Mouse (Mus musculus) CH12.LX (cell line): ENCODE data around the gene Ndufaf3. TPM values are rescaled to one million over a fixed set of nuclear protein-coding genes. Genes with fewer than 3 reads are reported as not detected.

Experiments
- DNase-seq: peaks from one replicate; pipeline ENCODE4 v3.0.0-alpha.2; 2013; ENCODE audit errors: extremely low read depth
- H3K27ac ChIP-seq: 2 replicates; pipeline ENCODE4 v1.5.1; 2012; ENCODE audit warnings: low read depth, mild to moderate bottlenecking, control low read depth, moderate library complexity; ENCODE audit not compliant: insufficient read depth
- H3K27me3 ChIP-seq: replicated peaks from 2 replicates; pipeline ENCODE3; 2012; ENCODE audit warnings: inconsistent platforms
- H3K36me3 ChIP-seq, 2 experiments: replicated peaks in 1 of 2; 2 replicates each; pipeline versions ENCODE3 to v1.6.1; 2012; ENCODE audit warnings: inconsistent platforms in 1 of 2, low read length in 1 of 2, mild to moderate bottlenecking in 1 of 2, mixed read lengths in 1 of 2, moderate library complexity in 1 of 2; ENCODE audit not compliant: control insufficient read depth in 1 of 2, insufficient read depth in 1 of 2
- H3K4me1 ChIP-seq, 2 experiments: 2 replicates each; pipeline ENCODE4 v1.6.1; 2012; ENCODE audit warnings: inconsistent platforms in 1 of 2, moderate library complexity in 1 of 2; ENCODE audit not compliant: insufficient read depth in 2 of 2, control insufficient read depth in 1 of 2
- H3K4me2 ChIP-seq: 2 replicates; pipeline ENCODE4 v1.6.1; 2012; ENCODE audit warnings: low read depth, mild to moderate bottlenecking, control low read depth; ENCODE audit not compliant: poor library complexity, insufficient read depth, severe bottlenecking
- H3K4me3 ChIP-seq, 3 experiments: fragments of 150-350 bp in 1 of 3; sonication (generic) in 1 of 3; replicated peaks in 1 of 3; 2 replicates each; pipeline versions ENCODE3 to v1.5.1; 2011 to 2012; ENCODE audit warnings: low read depth in 2 of 3, low read length in 2 of 3, mild to moderate bottlenecking in 2 of 3, moderate library complexity in 2 of 3, control low read depth in 1 of 3, improper control_type of control experiment in 1 of 3, inconsistent platforms in 1 of 3, mixed read lengths in 1 of 3; ENCODE audit not compliant: poor library complexity in 1 of 3
- H3K79me2 ChIP-seq: replicated peaks from 2 replicates; pipeline ENCODE4 v1.6.1; 2012; ENCODE audit warnings: mild to moderate bottlenecking, moderate library complexity; ENCODE audit not compliant: control insufficient read depth, poor library complexity, insufficient read depth, severe bottlenecking; ENCODE audit errors: extremely low read depth
- H3K9ac ChIP-seq: 2 replicates; pipeline ENCODE4 v1.6.1; 2012; ENCODE audit warnings: low read depth, mild to moderate bottlenecking, control low read depth, moderate library complexity; ENCODE audit not compliant: insufficient read depth
- H3K9me3 ChIP-seq: replicated peaks from 2 replicates; pipeline ENCODE3; 2012; ENCODE audit warnings: low read length, inconsistent platforms, mixed read lengths
- BHLHE40 ChIP-seq: IDR thresholded peaks from 2 replicates; pipeline ENCODE4 v1.6.1; 2011; ENCODE audit warnings: mild to moderate bottlenecking, low read depth, low read length, improper control_type of control experiment
- CHD2 ChIP-seq: IDR thresholded peaks from 2 replicates; pipeline ENCODE4 v1.6.1; 2011; ENCODE audit warnings: low read length, improper control_type of control experiment
- CTCF ChIP-seq, 2 experiments: IDR thresholded peaks in 1 of 2; conservative IDR thresholded peaks in 1 of 2; 2 replicates each; pipeline ENCODE4 v1.5.1; 2011 to 2012; ENCODE audit warnings: low read depth in 2 of 2, low read length in 2 of 2, improper control_type of control experiment in 1 of 2, inconsistent platforms in 1 of 2, mild to moderate bottlenecking in 1 of 2, moderate library complexity in 1 of 2
- E2F4 ChIP-seq: IDR thresholded peaks from 2 replicates; pipeline ENCODE4 v1.6.1; 2011; ENCODE audit warnings: low read depth, low read length, improper control_type of control experiment; ENCODE audit not compliant: insufficient replicate concordance
- ELF1 ChIP-seq: IDR thresholded peaks from 2 replicates; pipeline ENCODE4 v1.6.1; 2014; ENCODE audit warnings: low read depth, mild to moderate bottlenecking, inconsistent platforms, low read length, improper control_type of control experiment
- EP300 ChIP-seq: IDR thresholded peaks from 2 replicates; pipeline ENCODE4 v1.6.1; 2011; ENCODE audit warnings: low read length, improper control_type of control experiment
- ETS1 ChIP-seq: conservative IDR thresholded peaks from 2 replicates; pipeline ENCODE4 v1.6.1; 2012; ENCODE audit warnings: low read depth, mild to moderate bottlenecking, inconsistent platforms, low read length, improper control_type of control experiment, moderate library complexity
- GABPA ChIP-seq: IDR thresholded peaks from 2 replicates; pipeline ENCODE4 v1.6.1; 2012; ENCODE audit warnings: low read depth, low read length, improper control_type of control experiment, inconsistent platforms; ENCODE audit not compliant: insufficient replicate concordance
- HCFC1 ChIP-seq: IDR thresholded peaks from 2 replicates; pipeline ENCODE4 v1.6.1; 2012; ENCODE audit warnings: low read depth, mild to moderate bottlenecking, inconsistent platforms, low read length, improper control_type of control experiment
- IRF4 ChIP-seq: IDR thresholded peaks from 2 replicates; pipeline ENCODE4 v1.6.1; 2014; ENCODE audit warnings: low read depth, mild to moderate bottlenecking, inconsistent platforms, low read length, improper control_type of control experiment
- JUND ChIP-seq: conservative IDR thresholded peaks from 2 replicates; pipeline ENCODE4 v1.6.1; 2011; ENCODE audit warnings: low read depth, low read length, improper control_type of control experiment
- KAT2A ChIP-seq: IDR thresholded peaks from 2 replicates; pipeline ENCODE4 v1.6.1; 2012; ENCODE audit warnings: low read length, improper control_type of control experiment, inconsistent platforms; ENCODE audit not compliant: insufficient replicate concordance
- MAFK ChIP-seq: IDR thresholded peaks from 2 replicates; pipeline ENCODE4 v1.6.1; 2011; ENCODE audit warnings: low read length, improper control_type of control experiment; ENCODE audit not compliant: insufficient replicate concordance
- MAX ChIP-seq: IDR thresholded peaks from 2 replicates; pipeline ENCODE4 v1.6.1; 2011; ENCODE audit warnings: low read length, improper control_type of control experiment
- MEF2A ChIP-seq: IDR thresholded peaks from 2 replicates; pipeline ENCODE4 v1.6.1; 2014; ENCODE audit warnings: low read depth, mild to moderate bottlenecking, inconsistent platforms, low read length, improper control_type of control experiment, borderline replicate concordance
- MXI1 ChIP-seq: IDR thresholded peaks from 2 replicates; pipeline ENCODE4 v1.6.1; 2011; ENCODE audit warnings: mild to moderate bottlenecking, low read depth, low read length, improper control_type of control experiment
- MYC ChIP-seq: IDR thresholded peaks from 2 replicates; pipeline ENCODE4 v1.6.1; 2011; ENCODE audit warnings: low read depth, mild to moderate bottlenecking, improper control_type of control experiment, low read length
- NRF1 ChIP-seq: IDR thresholded peaks from 2 replicates; pipeline ENCODE4 v1.6.1; 2014; ENCODE audit warnings: low read depth, mild to moderate bottlenecking, inconsistent platforms, low read length, improper control_type of control experiment, moderate library complexity
- POLR2A ChIP-seq: IDR thresholded peaks from 2 replicates; pipeline ENCODE4 v1.6.1; 2011; ENCODE audit warnings: low read depth, mild to moderate bottlenecking, improper control_type of control experiment, low read length
- POLR2AphosphoS2 ChIP-seq: IDR thresholded peaks from 2 replicates; pipeline ENCODE4 v1.6.1; 2011; ENCODE audit warnings: low read depth, low read length, improper control_type of control experiment
- RCOR1 ChIP-seq: conservative IDR thresholded peaks from 2 replicates; pipeline ENCODE4 v1.6.1; 2012; ENCODE audit warnings: low read depth, mild to moderate bottlenecking, inconsistent platforms, low read length, improper control_type of control experiment
- SIN3A ChIP-seq: IDR thresholded peaks from 2 replicates; pipeline ENCODE4 v1.6.1; 2012; ENCODE audit warnings: low read length, improper control_type of control experiment, inconsistent platforms
- SMC3 ChIP-seq: IDR thresholded peaks from 2 replicates; pipeline ENCODE4 v1.6.1; 2011; ENCODE audit warnings: low read depth, low read length, improper control_type of control experiment
- TBP ChIP-seq: conservative IDR thresholded peaks from 2 replicates; pipeline ENCODE4 v1.6.1; 2011; ENCODE audit warnings: low read depth, low read length, improper control_type of control experiment
- USF1 ChIP-seq: IDR thresholded peaks from 2 replicates; pipeline ENCODE4 v1.6.1; 2014; ENCODE audit warnings: low read depth, mild to moderate bottlenecking, inconsistent platforms, low read length, improper control_type of control experiment
- USF2 ChIP-seq: conservative IDR thresholded peaks from 2 replicates; pipeline ENCODE4 v1.6.1; 2011; ENCODE audit warnings: low read depth, low read length, improper control_type of control experiment
- ZC3H11A ChIP-seq: IDR thresholded peaks from 2 replicates; pipeline ENCODE4 v1.6.1; 2012; ENCODE audit warnings: low read depth, mild to moderate bottlenecking, inconsistent platforms, low read length, improper control_type of control experiment
- ZKSCAN1 ChIP-seq: IDR thresholded peaks from 2 replicates; pipeline ENCODE4 v1.6.1; 2012; ENCODE audit warnings: low read depth, inconsistent platforms, low read length, improper control_type of control experiment, borderline replicate concordance
- ZMIZ1 ChIP-seq: IDR thresholded peaks from 2 replicates; pipeline ENCODE4 v1.6.1; 2012; ENCODE audit warnings: low read depth, mild to moderate bottlenecking, inconsistent platforms, low read length, improper control_type of control experiment
- ZNF384 ChIP-seq: IDR thresholded peaks from 2 replicates; pipeline ENCODE4 v1.6.1; 2012; ENCODE audit warnings: low read depth, low read length, improper control_type of control experiment, inconsistent platforms
- dilution Hi-C: fragments of 300-500 bp; cut with MboI; formaldehyde crosslinking; loops from 2 replicates; pipeline ENCODE4 v1.14.3; 2020; ENCODE audit warnings: low sequenced_read_pairs; ENCODE audit not compliant: extremely low pct_unique_long_range_greater_than_20kb, extremely low pct_ligation_motif_present
- in situ Hi-C: fragments of 300-500 bp; cut with MboI; formaldehyde crosslinking; loops from 3 replicates; pipeline ENCODE4 v1.14.3; 2019; ENCODE audit warnings: low sequenced_read_pairs, low pct_ligation_motif_present, low pct_unique_long_range_greater_than_20kb, mixed read lengths
- polyA plus RNA-seq: library from polyadenylated mRNA; unstranded; fragments of >175 nt; gene quantifications from 2 replicates; pipeline ENCODE4 v1.2.1, GENCODE M21; 2012; ENCODE audit warnings: low read depth; ENCODE audit not compliant: insufficient read length
- total RNA-seq, 2 experiments: library from RNA; depleted of rRNA; stranded (reverse); fragments of 300-350 nt in 1 of 2; fragments of >200 nt in 1 of 2; gene quantifications; 2 replicates each; pipeline ENCODE4 v1.2.3; 2012 to 2014

Ndufaf3 gene
- total and polyA plus RNA-seq, 3 experiments, result 15.7 to 27.2 (median 25.7) TPM

DNA sequence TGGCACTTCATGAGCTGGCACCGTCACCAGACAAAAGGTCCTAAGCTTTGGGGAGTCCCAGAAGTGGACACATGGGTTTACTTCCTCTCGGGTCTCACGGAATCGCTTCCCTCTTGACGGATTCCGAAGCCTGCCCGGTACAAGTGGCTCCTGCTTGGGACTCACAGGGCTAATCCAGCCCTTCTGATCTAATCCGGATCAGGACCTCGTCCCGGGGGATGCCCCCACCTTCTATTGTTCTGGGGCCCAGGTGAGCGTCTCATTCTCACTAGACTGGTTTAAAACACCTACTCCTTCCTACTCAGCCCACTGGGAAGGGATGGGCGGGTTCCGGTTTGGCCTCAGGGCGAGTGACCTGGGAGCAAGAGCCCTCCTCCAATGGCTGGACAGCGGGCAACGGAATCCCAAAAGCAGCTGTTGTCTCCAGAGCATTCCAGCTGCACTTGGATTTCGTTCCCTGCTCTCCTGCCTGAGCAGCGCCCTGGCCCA lies 741 bp upstream of the Ndufaf3 start:
- 0 out of 2 replicates have a peak, but pooled peaks cover 3% of the 10 kb centered on the region for H3K79me2 ChIP-seq
- H3K9ac ChIP-seq, result peak overlapping the region; percentile 61
- H3K27me3 ChIP-seq, result no peaks in the 10 kb centered on the region
- peaks cover 49 to 56% of the 10 kb centered on the region in 2 experiments for H3K36me3 ChIP-seq
- TF ChIP-seq CHD2 (0 out of 2 replicates have a peak, but pooled peaks have one; percentile 28), HCFC1 (no peak), KAT2A (0 out of 2 replicates have a peak, but pooled peaks have one; percentile 63)
- peaks cover 7 to 38% of the 10 kb centered on the region in 2 experiments for H3K4me1 ChIP-seq
- DNase-seq, result peak; percentile 39
- H3K27ac ChIP-seq, result peak overlapping the region; percentile 95
- peak overlapping the region; percentile 64 to 90 (median 73) for H3K4me3 ChIP-seq
- H3K4me2 ChIP-seq, result peak overlapping the region; percentile 81
- dilution Hi-C loops, result no loop called here
- in situ Hi-C loops, result no loop called here
- H3K9me3 ChIP-seq, result no peaks in the 10 kb centered on the region

DNA sequence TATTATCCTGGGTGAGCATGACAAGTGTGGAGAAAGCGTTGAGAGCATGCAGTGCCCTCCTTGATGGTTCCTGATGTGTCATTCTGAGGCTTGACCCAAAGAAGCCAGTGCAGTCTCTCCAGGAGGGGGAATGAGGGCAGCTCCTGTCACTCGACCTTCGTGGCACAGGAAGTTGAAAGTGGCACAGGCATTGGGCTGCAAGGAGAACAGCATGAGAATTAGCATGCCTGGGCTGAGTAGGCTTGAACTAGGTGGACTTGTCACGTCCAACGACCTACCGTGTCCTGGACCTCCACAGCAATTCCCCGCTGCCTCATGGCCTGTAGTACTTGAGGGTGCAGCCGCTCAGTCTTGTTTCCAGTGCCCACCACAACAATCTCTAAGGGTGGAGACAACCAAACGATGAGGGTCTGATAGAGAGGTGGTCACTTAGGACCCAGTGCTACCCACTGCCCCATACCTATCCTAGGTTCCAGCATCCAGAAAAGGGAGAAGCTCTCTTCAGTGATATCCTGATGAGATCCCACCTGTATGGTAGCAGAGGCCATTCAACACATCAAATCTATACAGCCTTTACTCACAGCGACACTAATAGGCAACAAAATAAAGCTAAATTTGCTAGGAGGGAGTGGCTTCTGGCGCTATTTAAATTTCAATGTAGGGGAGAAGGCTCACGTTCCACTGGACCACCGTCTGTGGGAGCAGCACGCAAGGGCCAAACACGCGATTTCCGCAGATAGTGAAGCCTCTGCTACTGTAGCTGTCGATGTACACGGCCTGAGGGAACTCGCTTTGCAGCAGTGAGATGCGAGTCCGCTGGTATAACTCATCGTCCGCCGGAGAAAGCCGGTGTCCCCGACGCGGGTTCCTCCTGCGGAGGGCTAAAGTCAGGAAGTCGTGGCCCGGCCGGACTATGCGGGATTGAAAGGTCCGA lies 1.1 kb downstream of the Ndufaf3 start:
- Histone ChIP-seq H3K27ac (peak overlapping the region; percentile 91), H3K27me3 (no peaks in the 10 kb centered on the region), H3K79me2 (peaks cover 15% of the 10 kb centered on the region), H3K4me1 (peaks cover 17 to 53% of the 10 kb centered on the region in 2 experiments), H3K9me3 (no peaks in the 10 kb centered on the region), H3K36me3 (peaks cover 43 to 54% of the 10 kb centered on the region in 2 experiments), H3K4me3 (peak overlapping the region; percentile 73 to 90 (median 89)), H3K4me2 (peak overlapping the region; percentile 72), H3K9ac (peak overlapping the region; percentile 87)
- dilution Hi-C loops, result no loop called here
- in situ Hi-C loops, result no loop called here
- DNase-seq, result no peak
- TF ChIP-seq SMC3 (no peak), JUND (no peak), ETS1 (no peak), BHLHE40 (0 out of 2 replicates have a peak, but pooled peaks have one; percentile 43), ZC3H11A (no peak), TBP (no peak), ZKSCAN1 (no peak), POLR2A (peak; percentile 16; the same call in 1 of the 2 replicates), ZNF384 (no peak), CTCF (conservative IDR thresholded peaks at IDR 0.05 in 1 of 2, IDR thresholded peaks at IDR 0.05 in 1 of 2; ENCODE audit: low read depth in 2 of 2, low read length in 2 of 2) (no peak), NRF1 (no peak), CHD2 (no peak; the same call in 1 of the 2 replicates), E2F4 (no peak), USF2 (no peak), RCOR1 (no peak), GABPA (no peak), EP300 (no peak), MEF2A (no peak), ZMIZ1 (peak; percentile 46), USF1 (no peak), MAX (no peak), IRF4 (no peak), MYC (no peak), MAFK (no peak), ELF1 (no peak; the same call in 1 of the 2 replicates), KAT2A (no peak), POLR2AphosphoS2 (peak; percentile 84), SIN3A (no peak), MXI1 (no peak)
